Mouse (Mus musculus) small intestine, adult 2 months (tissue): ENCODE data around the gene Pkp4.

Experiments
- CTCF ChIP-seq: fragments of 200-500 bp; IDR thresholded peaks from 2 replicates; pipeline ENCODE4 v1.5.1; 2012; ENCODE audit warnings: low read depth, mild to moderate bottlenecking, control low read depth, inconsistent platforms, low read length, moderate library complexity, mixed read lengths; ENCODE audit not compliant: insufficient replicate concordance, insufficient read length; ENCODE audit errors: extremely low read depth
- POLR2A ChIP-seq: fragments of 200-500 bp; IDR thresholded peaks from 2 replicates; pipeline ENCODE4 v1.6.1; 2012; ENCODE audit warnings: low read depth, mild to moderate bottlenecking, control low read depth, inconsistent platforms, low read length, moderate library complexity

- TF ChIP-seq CTCF (peak; percentile 40; the same call in 1 of the 2 replicates), POLR2A (peak; percentile 16)
These were observed 1.0 kb downstream of the Pkp4 start for GRCm38 (mm10) chr2:59161441-59162284.
